Mouse (Mus musculus) intestine, postnatal 0 days (tissue): Measurements from ENCODE around the gene Gm49373. TPM values are rescaled to one million over a fixed set of nuclear protein-coding genes. Genes with fewer than 3 reads are reported as not detected.

ENCODE experiments used
- ATAC-seq: fragments of 200-750 bp; cut with Nextera tagmentation; 2 replicates; pipeline ENCODE4 v1.8.0; 2017; ENCODE audit warnings: mild to moderate bottlenecking, moderate TSS enrichment, moderate library complexity
- H3K27ac ChIP-seq: fragments of 300-500 bp; sonication (generic); 2 replicates; pipeline ENCODE4 v1.5.1; 2014; ENCODE audit warnings: mild to moderate bottlenecking, low read depth, low read length, moderate library complexity
- H3K27me3 ChIP-seq: fragments of 300-500 bp; sonication (generic); replicated peaks from 2 replicates; pipeline ENCODE4 v1.6.1; 2014; ENCODE audit warnings: low read length, mixed read lengths; ENCODE audit not compliant: control insufficient read depth, insufficient read depth
- H3K36me3 ChIP-seq: fragments of 300-500 bp; sonication (generic); 2 replicates; pipeline ENCODE4 v1.6.1; 2014; ENCODE audit warnings: mild to moderate bottlenecking, moderate library complexity; ENCODE audit not compliant: control insufficient read depth, insufficient read depth
- H3K4me1 ChIP-seq: fragments of 300-500 bp; sonication (generic); replicated peaks from 2 replicates; pipeline ENCODE4 v1.6.1; 2014; ENCODE audit warnings: antibody characterized with exemption, low read length, mixed read lengths; ENCODE audit not compliant: control insufficient read depth, insufficient read depth
- H3K4me2 ChIP-seq: fragments of 300-500 bp; sonication (generic); replicated peaks from 2 replicates; pipeline ENCODE4 v1.6.1; 2014; ENCODE audit warnings: low read depth, mild to moderate bottlenecking, moderate library complexity
- H3K4me3 ChIP-seq: fragments of 300-500 bp; sonication (generic); 2 replicates; pipeline ENCODE4 v1.5.1; 2014; ENCODE audit warnings: low read depth, low read length
- H3K9ac ChIP-seq: fragments of 300-500 bp; sonication (generic); 2 replicates; pipeline ENCODE4 v1.6.1; 2014; ENCODE audit warnings: mild to moderate bottlenecking, low read depth, low read length
- H3K9me3 ChIP-seq: fragments of 300-500 bp; sonication (generic); 2 replicates; pipeline ENCODE4 v1.6.1; 2016; ENCODE audit warnings: mixed run types; ENCODE audit not compliant: control insufficient read depth
- CTCF ChIP-seq: sonication (generic); IDR thresholded peaks from 2 replicates; pipeline ENCODE4 v1.5.1; 2016; ENCODE audit warnings: low read depth, mild to moderate bottlenecking, control low read depth, antibody characterized with exemption, moderate library complexity
- WGBS: fragments of 180-500 bp; shearing (Covaris S2); extraction: QIAGEN DNeasy Blood & Tissue Kit; methylation state at CpG from one replicate; pipeline ENCODE4 v1.1.7; 2014; 5-methylcytosine and 5-hydroxymethylcytosine counted together
- microRNA counts: library from miRNA; unstranded; fragments of <30 nt; microRNA quantifications from one replicate; lab custom pipeline; 2016
- microRNA-seq: library from miRNA; unstranded; fragments of <30 nt; microRNA quantifications from one replicate; pipeline ENCODE4, GENCODE M21; 2016
- polyA plus RNA-seq: library from polyadenylated mRNA; unstranded; fragments of >200 nt; fragmentation: Nextera tagmentation; extraction: Ambion mirVana; gene quantifications from 2 replicates; pipeline ENCODE4 v1.2.1, GENCODE M21; 2015

The Gm49373 gene
- polyA plus RNA-seq, 1 experiment from 2014 or later = 0.13 TPM

DNA sequence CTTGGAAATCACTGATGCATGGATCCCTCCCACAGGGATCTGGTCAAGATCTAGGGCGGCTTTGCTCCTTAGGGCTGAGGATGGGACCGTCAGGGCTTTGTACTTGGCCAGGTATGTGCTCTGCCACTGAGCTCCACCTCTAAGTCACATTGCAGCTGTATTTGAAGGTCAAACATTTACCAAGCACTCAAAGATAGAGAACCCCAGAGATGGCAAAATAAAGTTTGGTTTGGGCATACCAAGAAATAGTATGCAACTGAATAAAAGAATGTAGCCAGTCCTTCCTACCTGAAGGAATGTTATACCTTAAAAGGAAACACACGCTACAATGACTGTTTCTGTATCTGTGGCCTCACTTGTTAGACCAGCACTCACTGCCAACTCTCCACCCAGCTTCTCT, 51.5 kb downstream of the Gm49373 start:
- no peaks in the 10 kb centered on the region for H3K9me3 ChIP-seq
- no peak for TF ChIP-seq CTCF
- no peak overlapping the region for H3K27ac ChIP-seq
- no peaks in the 10 kb centered on the region for H3K27me3 ChIP-seq
- 83% methylated on average over 3 of the region's 3 CpGs for WGBS
- H3K36me3 ChIP-seq = no peaks in the 10 kb centered on the region
- H3K4me1 ChIP-seq = no peaks in the 10 kb centered on the region
- H3K4me2 ChIP-seq = no peak overlapping the region
- no peak overlapping the region for H3K4me3 ChIP-seq
- H3K9ac ChIP-seq = no peak overlapping the region
- ATAC-seq = no peak

DNA sequence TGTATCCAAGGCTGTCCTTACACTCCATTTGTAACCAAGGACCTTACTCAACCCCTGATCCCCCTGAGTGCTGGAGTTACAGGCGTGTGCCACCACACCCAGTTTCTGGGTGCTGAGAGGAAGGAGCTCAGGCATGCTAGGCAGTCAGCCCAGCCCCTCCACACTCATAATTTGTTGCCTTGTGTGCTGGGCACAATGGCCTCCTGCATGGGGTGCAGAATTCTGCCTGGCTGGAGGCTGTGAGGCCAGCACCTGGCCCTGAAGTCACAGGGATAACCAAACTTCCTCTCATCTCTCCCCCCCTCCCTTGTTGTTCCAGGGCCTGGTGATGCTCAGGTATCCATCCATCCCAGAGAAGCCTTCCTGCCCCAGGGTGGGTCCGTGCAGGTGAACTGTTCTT, 54.3 kb downstream of the Gm49373 start:
- Histone ChIP-seq H3K9me3 (no peaks in the 10 kb centered on the region), H3K27ac (no peak overlapping the region), H3K36me3 (no peaks in the 10 kb centered on the region), H3K4me2 (no peak overlapping the region), H3K27me3 (no peaks in the 10 kb centered on the region), H3K9ac (no peak overlapping the region), H3K4me1 (no peaks in the 10 kb centered on the region), H3K4me3 (no peak overlapping the region)
- WGBS = 83% methylated on average over 2 of the region's 2 CpGs
- no peak for ATAC-seq
- TF ChIP-seq CTCF = no peak

- Histone ChIP-seq H3K4me2 (peak overlapping the region; percentile 81), H3K9me3 (no peaks in the 10 kb centered on the region), H3K9ac (no peak overlapping the region), H3K4me1 (no peaks in the 10 kb centered on the region), H3K4me3 (peak overlapping the region; percentile 17; the same call in 1 of the 2 replicates), H3K27me3 (no peaks in the 10 kb centered on the region), H3K27ac (no peak overlapping the region), H3K36me3 (no peaks in the 10 kb centered on the region)
- TF ChIP-seq CTCF = no peak
- 42% methylated on average over 4 of the region's 4 CpGs for WGBS
- no peak for ATAC-seq
Measured at GRCm38 (mm10) chr9:21017177-21017575, 55.7 kb downstream of the Gm49373 start.

DNA sequence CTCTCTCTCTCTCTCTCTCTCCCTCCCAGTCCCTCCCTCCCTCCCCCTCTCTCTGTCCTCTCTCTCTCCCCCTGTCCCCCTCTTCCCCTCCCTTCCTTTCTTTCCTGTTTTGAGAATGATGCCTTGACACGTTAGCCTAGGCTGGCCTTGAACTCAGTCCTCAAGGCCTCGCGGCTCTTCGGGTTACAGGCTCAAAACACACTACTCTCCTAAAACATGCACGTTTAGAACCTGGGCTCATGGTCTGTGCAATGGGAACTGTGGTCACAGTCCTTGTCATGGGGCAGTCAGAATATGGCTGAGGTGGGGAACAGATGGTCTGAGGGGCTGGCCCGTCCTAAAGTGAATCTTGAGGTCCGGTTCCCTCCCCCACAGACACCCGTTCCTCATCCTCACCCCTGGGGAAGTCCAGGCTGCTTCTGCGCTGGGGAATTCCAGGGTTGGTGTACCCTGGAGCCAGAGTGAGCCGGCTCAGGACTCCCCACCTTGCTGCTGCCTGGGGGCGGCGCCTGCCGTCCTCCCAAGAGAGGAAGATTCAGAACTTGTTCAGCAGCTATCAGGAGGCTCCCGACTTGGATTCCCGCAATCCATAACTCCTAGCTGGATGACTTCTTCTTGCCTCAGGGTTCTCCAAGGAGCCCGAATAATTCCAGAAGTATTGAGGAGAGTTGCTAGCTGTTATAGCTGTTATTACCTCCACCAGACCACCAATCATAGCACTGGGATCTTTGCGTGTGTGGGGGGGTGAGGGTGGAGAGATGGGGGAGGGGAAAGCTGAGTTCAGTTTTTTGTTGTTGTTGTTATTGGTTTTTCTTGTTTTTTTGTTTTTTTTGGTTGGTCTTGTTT, 56.3 kb downstream of the Gm49373 start:
- Histone ChIP-seq H3K4me2 (peak overlapping the region; percentile 81), H3K27me3 (no peaks in the 10 kb centered on the region), H3K4me1 (no peaks in the 10 kb centered on the region), H3K4me3 (peak overlapping the region; percentile 45), H3K27ac (no peak overlapping the region), H3K9ac (no peak overlapping the region), H3K9me3 (no peaks in the 10 kb centered on the region), H3K36me3 (no peaks in the 10 kb centered on the region)
- 9% methylated on average over 17 of the region's 17 CpGs for WGBS
- no peak for ATAC-seq
- no peak for TF ChIP-seq CTCF

GRCm38 (mm10) chr9:21015571-21016130, 57.2 kb downstream of the Gm49373 start, which contains the start of gene Icam1:
TSS of gene Icam1 (plus strand) at chr9:21015985.
- peak within 1 kb of the TSS; percentile 81 for H3K4me2 ChIP-seq
- H3K36me3 ChIP-seq = no peaks in the 10 kb centered on the region
- peak within 1 kb of the TSS; percentile 31; the same call in 1 of the 2 replicates for H3K9ac ChIP-seq
- peak within 1 kb of the TSS; percentile 36 for H3K27ac ChIP-seq
- H3K9me3 ChIP-seq = no peaks in the 10 kb centered on the region
- H3K27me3 ChIP-seq = no peaks in the 10 kb centered on the region
- WGBS = under 1% methylated on average over 30 of the region's 30 CpGs
- peak within 1 kb of the TSS; percentile 45 for H3K4me3 ChIP-seq
- no peaks in the 10 kb centered on the region for H3K4me1 ChIP-seq
- ATAC-seq = peak; percentile 83
- TF ChIP-seq CTCF = no peak

GRCm38 (mm10) chr9:21014691-21015570, 58.0 kb downstream of the Gm49373 start:
- Histone ChIP-seq H3K4me2 (peak overlapping the region; percentile 81), H3K4me1 (no peaks in the 10 kb centered on the region)

More at GRCm38 (mm10) chr9:21014691-21015570, 58.0 kb downstream of the Gm49373 start:
- TF ChIP-seq CTCF = no peak
- Histone ChIP-seq H3K27me3 (no peaks in the 10 kb centered on the region), H3K4me3 (peak overlapping the region; percentile 45), H3K9me3 (no peaks in the 10 kb centered on the region), H3K27ac (peak overlapping the region; percentile 36; the same call in 1 of the 2 replicates), H3K9ac (no peak overlapping the region), H3K36me3 (no peaks in the 10 kb centered on the region)
- WGBS = 11% methylated on average over 23 of the region's 29 CpGs
- ATAC-seq = no peak

MicroRNA genes within 50 kb of the gene (microRNA counts, 519-probe panel; counts per million panel counts)
- 3,777 counts per million, percentile 51 among the panel's probes with 10 or more counts for microRNA mmu-miR-1900 (lab: Ali Mortazavi, UCI)

Small RNAs within 50 kb of the gene (microRNA-seq; reads per million reads assigned to microRNA genes)
- not detected for gene Mir1900
- not detected for gene Mir7082

Other genes with a start within 250 kb of the Gm49373 start
- 4.9 and 5.6 TPM in 2 replicates for gene A230050P20Rik, start 204.5 kb downstream of the Gm49373 start, polyA plus RNA-seq
- gene Angptl6, start 193.4 kb downstream of the Gm49373 start, polyA plus RNA-seq = 9.4 and 9.8 TPM in 2 replicates
- gene Ppan, start 184.9 kb downstream of the Gm49373 start, polyA plus RNA-seq = 18.7 and 21.4 TPM in 2 replicates
- 131 and 138 TPM in 2 replicates for gene Eif3g, start 174.5 kb downstream of the Gm49373 start, polyA plus RNA-seq
- 18.5 and 19.2 TPM in 2 replicates for gene Dnmt1, start 113.2 kb downstream of the Gm49373 start, polyA plus RNA-seq
- gene S1pr2, start 96.3 kb downstream of the Gm49373 start, polyA plus RNA-seq = 9.5 and 11.4 TPM in 2 replicates
- 107 and 113 TPM in 2 replicates for gene Mrpl4, start 70.4 kb downstream of the Gm49373 start, polyA plus RNA-seq
- gene Icam1, start 57.1 kb downstream of the Gm49373 start, polyA plus RNA-seq = 10.2 and 11.8 TPM in 2 replicates
- gene Icam4, start 43.7 kb downstream of the Gm49373 start, polyA plus RNA-seq = 0.12 and 0.20 TPM in 2 replicates
- 0.08 and 0.12 TPM in 2 replicates for gene Icam5, start 41.0 kb downstream of the Gm49373 start, polyA plus RNA-seq
- not detected in 2 replicates for gene Zglp1, start 6.0 kb downstream of the Gm49373 start, polyA plus RNA-seq
- 42.7 and 46.3 TPM in 2 replicates for gene Fdx1l, start 518 bp upstream of the Gm49373 start, polyA plus RNA-seq
- gene Gm38431, start 18.9 kb upstream of the Gm49373 start, polyA plus RNA-seq = 0.22 and 0.42 TPM in 2 replicates
- gene Raver1, start 18.9 kb upstream of the Gm49373 start, polyA plus RNA-seq = 22.5 and 26.2 TPM in 2 replicates
- 8.0 and 9.2 TPM in 2 replicates for gene Tyk2, start 58.1 kb upstream of the Gm49373 start, polyA plus RNA-seq
- 113 and 115 TPM in 2 replicates for gene Cdc37, start 76.9 kb upstream of the Gm49373 start, polyA plus RNA-seq
- gene Pde4a, start 92.6 kb upstream of the Gm49373 start, polyA plus RNA-seq = 2.8 and 3.5 TPM in 2 replicates
- 38.3 and 42.4 TPM in 2 replicates for gene Keap1, start 166.3 kb upstream of the Gm49373 start, polyA plus RNA-seq
- gene S1pr5, start 175.3 kb upstream of the Gm49373 start, polyA plus RNA-seq = not detected in 2 replicates
- gene Atg4d, start 192.2 kb upstream of the Gm49373 start, polyA plus RNA-seq = 44.7 and 48.1 TPM in 2 replicates
- gene Kri1, start 214.9 kb upstream of the Gm49373 start, polyA plus RNA-seq = 7.0 and 7.2 TPM in 2 replicates
- 24.1 and 25.8 TPM in 2 replicates for gene Cdkn2d, start 218.3 kb upstream of the Gm49373 start, polyA plus RNA-seq
- 192 and 208 TPM in 2 replicates for gene Ap1m2, start 239.2 kb upstream of the Gm49373 start, polyA plus RNA-seq
- gene Slc44a2, start 247.6 kb upstream of the Gm49373 start, polyA plus RNA-seq = 13.3 and 13.8 TPM in 2 replicates